Mouse (Mus musculus): ENCODE results near the gene Gm2004. TPM values are rescaled to one million over a fixed set of nuclear protein-coding genes. Genes with fewer than 3 reads are reported as not detected.
"Not testable (repeated sequence)": the region's sequence is repeated elsewhere in the genome, so short reads cannot be mapped to it uniquely, and the experiment has no call there.

Gm2004 gene
- 0.96 and 3.1 TPM in 2 replicates for polyA plus RNA-seq (2015; fragmentation: Nextera tagmentation; extraction: Ambion mirVana)

- whole genome bisulfite sequencing = no CpG with 5 or more reads among the region's 2 CpGs
- not testable (repeated sequence) for H3K27me3 ChIP-seq (replicated peaks); ATAC-seq (ENCODE audit: extremely low read depth, insufficient number of reproducible peaks, low FRiP score, low TSS enrichment); H3K4me1 ChIP-seq; H3K4me2 ChIP-seq; H3K27ac ChIP-seq (replicated peaks); H3K4me3 ChIP-seq; H3K36me3 ChIP-seq; H3K9ac ChIP-seq; H3K9me3 ChIP-seq
Observed at GRCm38 (mm10) chr2:176149725-176150124, at the start of gene Gm2004. Gene Gm2004, minus strand, starts transcription at chr2:176149825.

Other genes starting within 250 kb of the Gm2004 start
- gene Zfp966, start 218.7 kb downstream of the Gm2004 start, polyA plus RNA-seq (2015; fragmentation: Nextera tagmentation; extraction: Ambion mirVana) = 1.7 and 1.8 TPM in 2 replicates
- 20.4 and 24.4 TPM in 2 replicates for gene Gm2026, start 184.5 kb downstream of the Gm2004 start, polyA plus RNA-seq (2015; fragmentation: Nextera tagmentation; extraction: Ambion mirVana)
- gene 2210418O10Rik, start 76.7 kb upstream of the Gm2004 start, polyA plus RNA-seq (2015; fragmentation: Nextera tagmentation; extraction: Ambion mirVana) = 5.5 and 10.5 TPM in 2 replicates
- not detected in 2 replicates for gene Gm11009, start 169.7 kb upstream of the Gm2004 start, polyA plus RNA-seq (2015; fragmentation: Nextera tagmentation; extraction: Ambion mirVana)

Measured in heart, embryonic 13.5 days (tissue).